Mouse (Mus musculus) C2C12 (cell line): ENCODE results near the gene Usp8.

ENCODE experiments used
- CTCF ChIP-seq: IDR thresholded peaks from one replicate; pipeline ENCODE4 v1.5.1; 2011; ENCODE audit not compliant: control insufficient read depth, insufficient read depth, insufficient read length
- FOSL1 ChIP-seq: IDR thresholded peaks from one replicate; pipeline ENCODE4 v1.8.0; 2011; ENCODE audit warnings: mild to moderate bottlenecking, low read length; ENCODE audit not compliant: poor library complexity, insufficient read depth, severe bottlenecking
- MAX ChIP-seq: IDR thresholded peaks from one replicate; pipeline ENCODE4 v1.6.1; 2011; ENCODE audit warnings: mild to moderate bottlenecking, control low read depth
- MYOD1 ChIP-seq: IDR thresholded peaks from one replicate; pipeline ENCODE4 v1.6.1; 2011; ENCODE audit warnings: low read depth; ENCODE audit not compliant: control insufficient read depth, insufficient read length
- MYOG ChIP-seq: IDR thresholded peaks from one replicate; pipeline ENCODE4 v1.6.1; 2011; ENCODE audit not compliant: control insufficient read depth, insufficient read length; ENCODE audit errors: extremely low read depth
- USF1 ChIP-seq: IDR thresholded peaks from one replicate; pipeline ENCODE4 v1.6.1; 2011; ENCODE audit warnings: low read depth, mild to moderate bottlenecking, control low read depth, moderate library complexity

DNA sequence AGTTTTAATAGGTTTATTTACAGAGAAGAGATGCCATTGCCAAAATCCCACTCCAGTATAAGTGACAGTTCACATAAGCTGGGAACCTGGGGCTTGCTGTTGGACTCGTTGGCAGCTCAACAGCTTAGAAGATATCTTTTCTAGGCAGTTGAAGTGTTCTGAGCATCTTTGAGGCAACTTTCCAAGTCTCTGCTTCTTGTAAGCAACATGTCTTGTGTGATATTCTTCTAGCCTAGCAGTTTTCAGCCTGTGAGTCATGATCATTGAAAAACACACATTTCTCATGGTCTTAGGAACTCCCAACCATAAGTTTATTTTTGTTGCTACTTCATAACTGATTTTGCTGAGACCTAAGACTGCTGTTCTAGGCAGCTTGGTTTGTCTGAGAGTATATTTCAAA lies 24.2 kb upstream of the Usp8 start:
- TF ChIP-seq CTCF (no peak), MAX (no peak), MYOD1 (no peak), FOSL1 (no peak), MYOG (no peak), USF1 (no peak)
